Mouse (Mus musculus): ENCODE measurements around the gene Igdcc4. TPM values are rescaled to one million over a fixed set of nuclear protein-coding genes. Genes with fewer than 3 reads are reported as not detected.

Gene Igdcc4
- polyA plus RNA-seq, 1 experiment from 2014 or later = 17.3 TPM

Other genes starting within 250 kb of the Igdcc4 start
- 0.10 TPM in 1 of 2 replicates, not detected in the other for gene Slc24a1, start 149.9 kb upstream of the Igdcc4 start, polyA plus RNA-seq (2015; fragmentation: Nextera tagmentation; extraction: Ambion mirVana)
- gene Ints14, start 140.6 kb upstream of the Igdcc4 start, polyA plus RNA-seq (2015; fragmentation: Nextera tagmentation; extraction: Ambion mirVana) = 33.3 and 35.8 TPM in 2 replicates
- 219 and 223 TPM in 2 replicates for gene Hacd3, start 79.8 kb upstream of the Igdcc4 start, polyA plus RNA-seq (2015; fragmentation: Nextera tagmentation; extraction: Ambion mirVana)
- 39.5 and 39.6 TPM in 2 replicates for gene Dpp8, start 69.1 kb upstream of the Igdcc4 start, polyA plus RNA-seq (2015; fragmentation: Nextera tagmentation; extraction: Ambion mirVana)
- gene Igdcc3, start 39.7 kb downstream of the Igdcc4 start, polyA plus RNA-seq (2015; fragmentation: Nextera tagmentation; extraction: Ambion mirVana) = 9.9 and 10.9 TPM in 2 replicates
- 6.7 and 8.1 TPM in 2 replicates for gene Parp16, start 93.9 kb downstream of the Igdcc4 start, polyA plus RNA-seq (2015; fragmentation: Nextera tagmentation; extraction: Ambion mirVana)
- gene Cilp, start 163.7 kb downstream of the Igdcc4 start, polyA plus RNA-seq (2015; fragmentation: Nextera tagmentation; extraction: Ambion mirVana) = 0.20 and 0.48 TPM in 2 replicates
- 37.1 and 40.3 TPM in 2 replicates for gene Clpx, start 192.8 kb downstream of the Igdcc4 start, polyA plus RNA-seq (2015; fragmentation: Nextera tagmentation; extraction: Ambion mirVana)
- 9.7 and 9.8 TPM in 2 replicates for gene Pdcd7, start 244.6 kb downstream of the Igdcc4 start, polyA plus RNA-seq (2015; fragmentation: Nextera tagmentation; extraction: Ambion mirVana)